Mouse (Mus musculus) frontal cortex, adult 2 months (tissue): ENCODE results near the gene Plekhh3. TPM values are rescaled to one million over a fixed set of nuclear protein-coding genes. Genes with fewer than 3 reads are reported as not detected.
"Not testable (repeated sequence)": the region's sequence is repeated elsewhere in the genome, so short reads cannot be mapped to it uniquely, and the experiment has no call there.

Experiments used
- DNase-seq, 2 experiments: peaks; one replicate each; pipeline ENCODE4 v3.0.0; 2022; ENCODE audit warnings: low spot score in 1 of 2; ENCODE audit errors: extremely low spot score in 1 of 2
- polyA plus RNA-seq: library from polyadenylated mRNA; depleted of rRNA; stranded (reverse); fragments of >200 nt; gene quantifications from 2 replicates; pipeline ENCODE4 v1.2.3, GENCODE M21; 2012

Plekhh3 gene
- polyA plus RNA-seq, 1 experiment, result 15.8 TPM

- DNase-seq, result no peak
Observed at GRCm38 (mm10) chr11:101172434-101172815, 1.3 kb upstream of the Plekhh3 start.

- DNase-seq, result peak in 1 of 2 experiments; percentile 77
Observed at GRCm38 (mm10) chr11:101171721-101172433, 726 bp upstream of the Plekhh3 start.

- DNase-seq, result no peak
Observed at GRCm38 (mm10) chr11:101170354-101170810, 769 bp downstream of the Plekhh3 start, which contains the start of gene Cntnap1. Gene Cntnap1, plus strand, starts transcription at chr11:101170523.

- DNase-seq, result no peak
Observed at GRCm38 (mm10) chr11:101169301-101170107, 1.6 kb downstream of the Plekhh3 start.

GRCm38 (mm10) chr11:101168301-101168980, 2.7 kb downstream of the Plekhh3 start:
- no peak for DNase-seq

- DNase-seq, result no peak
Observed at GRCm38 (mm10) chr11:101167963-101168300, 3.2 kb downstream of the Plekhh3 start.

- DNase-seq, result no peak
Observed at GRCm38 (mm10) chr11:101167211-101167962, 3.8 kb downstream of the Plekhh3 start.

- DNase-seq, result no peak
Observed at GRCm38 (mm10) chr11:101166357-101166756, 4.8 kb downstream of the Plekhh3 start.

GRCm38 (mm10) chr11:101164677-101165580, 6.2 kb downstream of the Plekhh3 start:
- DNase-seq, result no peak

GRCm38 (mm10) chr11:101164351-101164665, 6.8 kb downstream of the Plekhh3 start:
- DNase-seq, result no peak

- DNase-seq, result no peak
Observed at GRCm38 (mm10) chr11:101163476-101164350, 7.4 kb downstream of the Plekhh3 start.

GRCm38 (mm10) chr11:101162772-101163171, 8.4 kb downstream of the Plekhh3 start:
- no peak for DNase-seq

GRCm38 (mm10) chr11:101162301-101162700, 8.8 kb downstream of the Plekhh3 start:
- no peak for DNase-seq

- DNase-seq, result no peak
Observed at GRCm38 (mm10) chr11:101161551-101161950, 9.6 kb downstream of the Plekhh3 start.

GRCm38 (mm10) chr11:101160981-101161505, 10.1 kb downstream of the Plekhh3 start:
- DNase-seq, result not testable (repeated sequence)

- DNase-seq, result not testable (repeated sequence)
Observed at GRCm38 (mm10) chr11:101160151-101160550, 11.0 kb downstream of the Plekhh3 start.

- DNase-seq, result peak; percentile 77 to 86
Observed at GRCm38 (mm10) chr11:101155728-101156371, 15.3 kb downstream of the Plekhh3 start, which contains the start of gene Tubg2. Gene Tubg2, plus strand, starts transcription at chr11:101155907.

GRCm38 (mm10) chr11:101155151-101155550, 16.0 kb downstream of the Plekhh3 start:
- DNase-seq, result no peak
